Mouse (Mus musculus): ENCODE measurements around the gene Zfp991. TPM values are rescaled to one million over a fixed set of nuclear protein-coding genes. Genes with fewer than 3 reads are reported as not detected.

Gene Zfp991
- 1 to 10 TPM; 3.6 to 7.0 TPM for total RNA-seq (2023)

DNA sequence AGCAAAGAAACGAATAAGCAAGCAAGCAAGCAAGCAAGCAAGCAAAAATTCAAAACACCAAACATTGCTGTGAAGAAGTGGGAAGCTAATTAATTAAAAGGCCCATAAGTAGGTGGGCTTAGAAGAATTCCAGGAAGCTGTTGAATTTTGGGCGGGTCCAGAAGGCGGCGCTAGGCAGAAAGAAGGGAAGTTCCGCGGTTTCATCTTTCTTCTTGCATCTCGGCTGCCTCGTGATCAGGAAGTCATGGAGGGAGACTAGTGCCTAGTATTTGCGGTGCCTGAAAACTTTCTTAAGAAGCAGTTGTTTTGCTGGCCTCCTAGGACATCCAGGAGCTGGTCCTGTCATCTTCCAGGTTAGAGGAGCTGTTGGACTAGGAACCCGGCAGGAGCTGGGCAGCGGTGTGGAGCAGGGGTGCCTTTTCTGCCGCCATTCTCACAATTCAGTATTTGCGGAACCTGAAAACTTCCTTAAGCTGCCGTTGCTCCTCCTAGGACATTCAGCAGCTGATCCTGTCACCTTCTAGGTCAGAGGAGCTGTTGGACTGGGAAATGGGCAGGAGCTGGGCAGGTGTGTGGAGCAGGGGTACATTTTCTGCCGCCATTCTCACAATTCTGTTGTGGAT lies at the start of gene Zfp991:
Gene Zfp991, plus strand, starts transcription at position 202 of the 623 bp plus-strand sequence.

Other genes starting within 250 kb of the Zfp991 start
- under 1 TPM in 1 of 2 experiments, not detected in 1; 0.79 TPM for gene Gm21411, start 222.4 kb upstream of the Zfp991 start, total RNA-seq (2023)
- 1 to 10 TPM; 1.3 to 2.4 TPM for gene Zfp989, start 160.1 kb upstream of the Zfp991 start, total RNA-seq (2023)
- 1 to 10 TPM; 1.5 to 2.0 TPM for gene Rex2, start 110.2 kb upstream of the Zfp991 start, total RNA-seq (2023)
- gene Zfp988, start 173.6 kb downstream of the Zfp991 start, total RNA-seq (2023): not detected
- under 1 TPM in 1 of 2 experiments, not detected in 1; 0.79 TPM for gene Zfp978, start 229.3 kb downstream of the Zfp991 start, total RNA-seq (2023)

Measured in T-cell, adult 66 days (primary cell).